8 mouse cellular contexts compared by ENCODE assay signal in the genomic region with DNA sequence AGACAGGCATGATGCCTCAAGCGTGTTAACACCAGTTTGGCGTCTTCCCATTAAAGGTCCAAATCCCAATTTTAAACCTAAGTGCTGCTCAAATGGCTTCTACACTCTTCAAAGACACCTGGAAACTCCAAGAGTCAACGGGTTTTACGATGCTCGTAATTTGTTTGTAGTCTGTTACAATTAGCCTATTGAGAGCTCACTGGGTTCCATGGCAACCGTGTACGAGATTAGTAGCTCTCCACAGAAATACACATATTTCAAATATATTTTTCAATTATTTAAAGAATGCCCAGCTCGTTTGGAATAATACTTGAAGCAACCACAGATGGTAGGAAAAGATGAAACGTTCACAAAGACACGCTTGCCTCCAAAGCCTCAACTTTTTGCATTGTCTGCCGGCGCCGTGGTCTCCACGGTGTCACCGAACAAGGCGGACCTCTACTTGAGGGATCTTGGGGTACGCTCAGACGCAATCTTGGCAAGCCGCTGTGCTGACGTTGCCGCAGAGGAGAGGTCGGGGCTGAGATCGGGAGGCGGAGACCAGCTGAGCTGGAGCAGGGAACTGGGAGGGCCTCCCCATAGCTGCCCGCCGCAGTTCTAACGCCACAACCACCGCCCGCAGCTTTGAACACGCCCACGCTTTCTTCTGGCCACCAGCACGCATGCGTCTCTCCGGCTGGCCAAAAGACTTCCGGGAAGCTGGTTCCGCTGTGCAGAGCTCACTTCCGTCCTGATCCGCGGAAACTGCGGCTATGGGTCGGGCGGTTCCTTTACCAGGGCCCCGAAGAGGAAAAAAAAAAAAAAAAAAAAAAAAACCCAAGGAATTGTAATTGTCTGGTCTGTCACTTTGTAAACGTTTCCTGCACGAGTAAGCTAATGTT. TPM values are rescaled to one million over a fixed set of nuclear protein-coding genes. Genes with fewer than 3 reads are reported as not detected.
DNase-seq lines count a peak whose midpoint lies in the region; ATAC-seq and TF ChIP-seq lines count a peak whose summit lies in the region.

No protein-coding gene starts in this region.

- WGBS in heart, embryonic 12.5 days, result 4% methylated on average over 45 of the region's 45 CpGs
- 1% methylated on average over 45 of the region's 45 CpGs for WGBS in kidney, postnatal 0 days
- 4% methylated on average over 45 of the region's 45 CpGs for WGBS in liver, embryonic 11.5 days
- WGBS in stomach, embryonic 14.5 days, result 2% methylated on average over 45 of the region's 45 CpGs

- ATAC-seq in erythroid progenitor cell, adult 5-6 weeks (replicated peaks; ENCODE audit: low FRiP score, poor library complexity, severe bottlenecking), result peak; percentile 93
- ATAC-seq in heart, embryonic 12.5 days (ENCODE audit: insufficient number of reproducible peaks, low FRiP score), result peak; percentile 95
- peak; percentile 87 for ATAC-seq in kidney, postnatal 0 days (replicated peaks; ENCODE audit: low FRiP score, low read depth)
- peak; percentile 91 for ATAC-seq in liver, embryonic 11.5 days (replicated peaks; ENCODE audit: low FRiP score)
- peak; percentile 93 for ATAC-seq in stomach, embryonic 14.5 days (ENCODE audit: insufficient number of reproducible peaks, insufficient read depth, low FRiP score, low read depth)

- DNase-seq in CD4-positive helper T cell, adult 2 months (ENCODE audit: low read depth, low spot score), result peak; percentile 93
- peak; percentile 89 for DNase-seq in brain, embryonic 18.5 days (ENCODE audit: low read depth, low spot score)
- peak; percentile 99 for DNase-seq in kidney, postnatal 0 days (ENCODE audit: low spot score)
- DNase-seq in liver, embryonic 11.5 days (ENCODE audit: low spot score), result peak; percentile 93
- peak; percentile 93 for DNase-seq in naive thymus-derived CD4-positive, alpha-beta T cell, adult 2 months (ENCODE audit: low read depth)

- no peaks in the 10 kb centered on the region for H3K27me3 ChIP-seq in heart, embryonic 12.5 days (replicated peaks)
- H3K27me3 ChIP-seq in kidney, postnatal 0 days (ENCODE audit: insufficient read depth, low read length), result no peaks in the 10 kb centered on the region
- H3K27me3 ChIP-seq in liver, embryonic 11.5 days (replicated peaks; ENCODE audit: control insufficient read depth, insufficient read depth, low read length), result no peaks in the 10 kb centered on the region
- H3K27me3 ChIP-seq in stomach, embryonic 14.5 days (ENCODE audit: control insufficient read depth, insufficient read depth, low read length), result no peaks in the 10 kb centered on the region

- TF ChIP-seq CTCF in kidney, postnatal 0 days (IDR thresholded peaks at IDR 0.05; ENCODE audit: low read depth), result no peak

- peak overlapping the region; percentile 100 for H3K27ac ChIP-seq in heart, embryonic 12.5 days (ENCODE audit: poor library complexity, severe bottlenecking)
- peak overlapping the region; percentile 99 for H3K27ac ChIP-seq in kidney, postnatal 0 days
- peak overlapping the region; percentile 99 for H3K27ac ChIP-seq in liver, embryonic 11.5 days (ENCODE audit: low read depth, low read length)
- peak overlapping the region; percentile 99 for H3K27ac ChIP-seq in stomach, embryonic 14.5 days (ENCODE audit: low read length)

- H3K9ac ChIP-seq in heart, embryonic 12.5 days, result peak overlapping the region; percentile 73
- H3K9ac ChIP-seq in kidney, postnatal 0 days (ENCODE audit: low read depth, low read length), result peak overlapping the region; percentile 98
- peak overlapping the region; percentile 59 for H3K9ac ChIP-seq in liver, embryonic 11.5 days (ENCODE audit: low read depth, low read length)
- peak overlapping the region; percentile 22; the same call in 1 of the 2 replicates for H3K9ac ChIP-seq in stomach, embryonic 14.5 days (replicated peaks; ENCODE audit: low read depth, low read length)

- H3K4me3 ChIP-seq in heart, embryonic 12.5 days, result peak overlapping the region; percentile 98
- H3K4me3 ChIP-seq in kidney, postnatal 0 days (replicated peaks; ENCODE audit: low read depth, low read length), result peak overlapping the region; percentile 93
- peak overlapping the region; percentile 99 for H3K4me3 ChIP-seq in liver, embryonic 11.5 days (ENCODE audit: low read depth, low read length)
- H3K4me3 ChIP-seq in stomach, embryonic 14.5 days (ENCODE audit: low read depth, low read length), result peak overlapping the region; percentile 98

- no peaks in the 10 kb centered on the region for H3K9me3 ChIP-seq in heart, embryonic 12.5 days (replicated peaks)
- no peaks in the 10 kb centered on the region for H3K9me3 ChIP-seq in kidney, postnatal 0 days (replicated peaks; ENCODE audit: low read length)
- H3K9me3 ChIP-seq in liver, embryonic 11.5 days (ENCODE audit: control insufficient read depth, low read length), result no peaks in the 10 kb centered on the region
- H3K9me3 ChIP-seq in stomach, embryonic 14.5 days (ENCODE audit: control insufficient read depth, low read depth, low read length), result no peaks in the 10 kb centered on the region

- H3K36me3 ChIP-seq in heart, embryonic 12.5 days, result peaks cover 2% of the 10 kb centered on the region; the same call in 1 of the 2 replicates
- no peaks in the 10 kb centered on the region for H3K36me3 ChIP-seq in kidney, postnatal 0 days (ENCODE audit: insufficient read depth, low read length)
- H3K36me3 ChIP-seq in liver, embryonic 11.5 days (ENCODE audit: control insufficient read depth, insufficient read depth, low read length), result no peaks in the 10 kb centered on the region
- no peaks in the 10 kb centered on the region for H3K36me3 ChIP-seq in stomach, embryonic 14.5 days (ENCODE audit: control insufficient read depth, insufficient read depth, low read length)

- peak overlapping the region; percentile 91 for H3K4me2 ChIP-seq in heart, embryonic 12.5 days
- peak overlapping the region; percentile 79 for H3K4me2 ChIP-seq in kidney, postnatal 0 days (ENCODE audit: low read length)
- H3K4me2 ChIP-seq in liver, embryonic 11.5 days, result peak overlapping the region; percentile 77
- peak overlapping the region; percentile 61 for H3K4me2 ChIP-seq in stomach, embryonic 14.5 days (replicated peaks; ENCODE audit: low read depth, low read length)

- H3K4me1 ChIP-seq in heart, embryonic 12.5 days (replicated peaks), result peaks cover 18% of the 10 kb centered on the region
- H3K4me1 ChIP-seq in kidney, postnatal 0 days (replicated peaks; ENCODE audit: insufficient read depth, low read length), result peaks cover 13% of the 10 kb centered on the region
- peaks cover 8% of the 10 kb centered on the region for H3K4me1 ChIP-seq in liver, embryonic 11.5 days (replicated peaks; ENCODE audit: control insufficient read depth, insufficient read depth, low read length)
- peaks cover 14% of the 10 kb centered on the region for H3K4me1 ChIP-seq in stomach, embryonic 14.5 days (ENCODE audit: control insufficient read depth, insufficient read depth, low read length)

RNA-seq across cellular contexts. Expression of a gene that starts 1.1 kb away (rescaled TPM):
- total RNA-seq in erythroid progenitor cell, adult 5-6 weeks (2015; ENCODE audit: low replicate concordance), result 145 and 202 TPM in 2 replicates
- total RNA-seq in erythroid progenitor cell, adult 5-6 weeks (2017; ENCODE audit: low replicate concordance), result 119 and 123 TPM in 2 replicates
- 61.0 and 66.6 TPM in 2 replicates for polyA plus RNA-seq in heart, embryonic 12.5 days (2016; fragmentation: Nextera tagmentation; extraction: Ambion mirVana)
- 68.8 and 69.5 TPM in 2 replicates for polyA plus RNA-seq in kidney, postnatal 0 days (2015; fragmentation: Nextera tagmentation; extraction: Ambion mirVana)
- polyA plus RNA-seq in liver, embryonic 11.5 days (2014; fragmentation: Nextera tagmentation; extraction: Ambion mirVana), result 97.7 and 99.3 TPM in 2 replicates
- polyA plus RNA-seq in stomach, embryonic 14.5 days (2014; fragmentation: Nextera tagmentation; extraction: Ambion mirVana), result 100 and 107 TPM in 2 replicates

RNA-seq across cellular contexts. Expression of a gene that starts 50.1 kb away (rescaled TPM):
- total RNA-seq in erythroid progenitor cell, adult 5-6 weeks (2015; ENCODE audit: low replicate concordance), result not detected in 2 replicates
- 2.0 TPM in 1 of 2 replicates, not detected in the other for total RNA-seq in erythroid progenitor cell, adult 5-6 weeks (2017; ENCODE audit: low replicate concordance)
- polyA plus RNA-seq in heart, embryonic 12.5 days (2016; fragmentation: Nextera tagmentation; extraction: Ambion mirVana), result 1.6 and 1.7 TPM in 2 replicates
- polyA plus RNA-seq in kidney, postnatal 0 days (2015; fragmentation: Nextera tagmentation; extraction: Ambion mirVana), result 6.6 and 7.0 TPM in 2 replicates
- 0.79 and 1.1 TPM in 2 replicates for polyA plus RNA-seq in liver, embryonic 11.5 days (2014; fragmentation: Nextera tagmentation; extraction: Ambion mirVana)
- 0.93 and 1.8 TPM in 2 replicates for polyA plus RNA-seq in stomach, embryonic 14.5 days (2014; fragmentation: Nextera tagmentation; extraction: Ambion mirVana)

RNA-seq across cellular contexts. Expression of a gene that starts 50.2 kb away (rescaled TPM):
- not detected in 2 replicates for total RNA-seq in erythroid progenitor cell, adult 5-6 weeks (2015; ENCODE audit: low replicate concordance)
- not detected in 2 replicates for total RNA-seq in erythroid progenitor cell, adult 5-6 weeks (2017; ENCODE audit: low replicate concordance)
- not detected in 2 replicates for polyA plus RNA-seq in heart, embryonic 12.5 days (2016; fragmentation: Nextera tagmentation; extraction: Ambion mirVana)
- not detected in 2 replicates for polyA plus RNA-seq in kidney, postnatal 0 days (2015; fragmentation: Nextera tagmentation; extraction: Ambion mirVana)
- polyA plus RNA-seq in liver, embryonic 11.5 days (2014; fragmentation: Nextera tagmentation; extraction: Ambion mirVana), result not detected in 2 replicates
- not detected in 2 replicates for polyA plus RNA-seq in stomach, embryonic 14.5 days (2014; fragmentation: Nextera tagmentation; extraction: Ambion mirVana)

Comparison
In these comparisons a context has a peak if more than half of its experiments do, and no peak if none do; other contexts are left out.
1. Peak in every context shown above with its lines: DNase-seq, ATAC-seq, H3K4me3 ChIP-seq and H3K27ac ChIP-seq.
2. H3K9ac ChIP-seq: peak in every context shown above with its lines; median percentile 98 in kidney, postnatal 0 days; 73 in heart, embryonic 12.5 days; 59 in liver, embryonic 11.5 days; 22 in stomach, embryonic 14.5 days.